Mouse (Mus musculus) left cerebral cortex, postnatal 10 days (tissue): ENCODE data around the gene Rufy1. TPM values are rescaled to one million over a fixed set of nuclear protein-coding genes. Genes with fewer than 3 reads are reported as not detected.
"Not testable (repeated sequence)": the region's sequence is repeated elsewhere in the genome, so short reads cannot be mapped to it uniquely, and the experiment has no call there.

ENCODE experiments used
- DNase-seq, 2 experiments: peaks; one replicate each; pipeline ENCODE4 v3.0.0; 2021 to 2022; ENCODE audit warnings: low spot score in 2 of 2, mixed read lengths in 1 of 2; ENCODE audit errors: extremely low spot score in 1 of 2
- intact Hi-C: fragments of 180-260 bp; cut with DNase I; formaldehyde crosslinking; loops from one replicate; pipeline ENCODE4 v1.15.1; 2025
- microRNA-seq: library from miRNA; unstranded; fragments of <30 nt; microRNA quantifications from one replicate; pipeline ENCODE4 v1.2.0, GENCODE M21; 2022
- total RNA-seq, 2 experiments: library from RNA; stranded (reverse); gene quantifications; 2 replicates each; pipeline ENCODE4 v1.2.3; 2021

The Rufy1 gene
- total RNA-seq, 2 experiments from 2014 or later, result 20.6 to 22.5 TPM

- DNase-seq, result no peak
- intact Hi-C loops, result no loop called here
Observed at GRCm38 (mm10) chr11:50365322-50365721, 65.6 kb downstream of the Rufy1 start.

- intact Hi-C loops, result loop anchor here (5.0 kb wide), 2 partner anchors 37 to 72 kb away; partner anchors contain the start of genes Canx and Maml1
Observed at GRCm38 (mm10) chr11:50364548-50364947, 66.4 kb downstream of the Rufy1 start.

GRCm38 (mm10) chr11:50361282-50361681 lies 69.6 kb downstream of the Rufy1 start:
- DNase-seq, result not testable (repeated sequence)
- intact Hi-C loops, result loop anchor here (5.0 kb wide), 2 partner anchors 34 to 69 kb away; partner anchors contain the start of genes Canx and Maml1

More at GRCm38 (mm10) chr11:50364548-50364947, 66.4 kb downstream of the Rufy1 start:
- peak; percentile 70 to 82 for DNase-seq

GRCm38 (mm10) chr11:50358950-50359861 lies 71.7 kb downstream of the Rufy1 start:
- DNase-seq, result peak; percentile 56 to 84
- intact Hi-C loops, result no loop called here

GRCm38 (mm10) chr11:50355395-50355794 lies 75.5 kb downstream of the Rufy1 start:
- no peak for DNase-seq
- intact Hi-C loops, result no loop called here

GRCm38 (mm10) chr11:50354851-50355250 lies 76.1 kb downstream of the Rufy1 start:
- intact Hi-C loops, result no loop called here
- no peak for DNase-seq

- intact Hi-C loops, result no loop called here
- no peak for DNase-seq
Observed at GRCm38 (mm10) chr11:50354162-50354561, 76.8 kb downstream of the Rufy1 start, which contains the start of gene Cby3. Cby3 (plus strand) TSS chr11:50354462.

GRCm38 (mm10) chr11:50352177-50352576 lies 78.7 kb downstream of the Rufy1 start:
- no peak for DNase-seq
- intact Hi-C loops, result no loop called here

GRCm38 (mm10) chr11:50346256-50347032 lies 84.5 kb downstream of the Rufy1 start:
- intact Hi-C loops, result no loop called here
- no peak for DNase-seq

- no peak for DNase-seq
- intact Hi-C loops, result no loop called here
Observed at GRCm38 (mm10) chr11:50345486-50345885, 85.4 kb downstream of the Rufy1 start.

Small RNA genes within 50 kb of the gene (microRNA-seq; reads per million reads assigned to microRNA genes)
- gene Mir804, result not detected

Other genes starting within 250 kb of the Rufy1 start
- 100 to 1,000 TPM; 356 to 381 TPM for gene Sqstm1, start 220.3 kb downstream of the Rufy1 start, total RNA-seq
- 100 to 1,000 TPM; 144 to 146 TPM for gene Mgat4b, start 220.2 kb downstream of the Rufy1 start, total RNA-seq
- 10 to 100 TPM; 11.3 to 11.4 TPM for gene Ltc4s, start 192.5 kb downstream of the Rufy1 start, total RNA-seq
- gene Maml1, start 138.8 kb downstream of the Rufy1 start, total RNA-seq, result 1 to 10 TPM; 8.4 to 8.5 TPM
- gene Canx, start 105.5 kb downstream of the Rufy1 start, total RNA-seq, result 100 to 1,000 TPM; 375 to 412 TPM
- not detected for gene Cby3, start 76.7 kb downstream of the Rufy1 start, total RNA-seq
- 100 to 1,000 TPM; 242 to 260 TPM for gene Hnrnph1, start 54.1 kb downstream of the Rufy1 start, total RNA-seq
- 10 to 100 TPM; 11.1 to 14.3 TPM for gene Adamts2, start 171.0 kb upstream of the Rufy1 start, total RNA-seq